Mouse (Mus musculus) G1E (cell line): ENCODE results near the gene Abca3.

Experiments
- CTCF ChIP-seq: IDR thresholded peaks from 2 replicates; pipeline ENCODE4 v1.5.1; 2012; ENCODE audit warnings: low read depth, low read length, inconsistent platforms, mixed read lengths
- GATA1 ChIP-seq: IDR thresholded peaks from 2 replicates; pipeline ENCODE4 v1.6.1; 2012; ENCODE audit warnings: borderline replicate concordance, low read length, inconsistent platforms, mixed read lengths
- GATA2 ChIP-seq: IDR thresholded peaks from 2 replicates; pipeline ENCODE4 v1.6.1; 2012; ENCODE audit warnings: low read depth, low read length, inconsistent platforms, borderline replicate concordance
- POLR2AphosphoS5 ChIP-seq: IDR thresholded peaks from 2 replicates; pipeline ENCODE4 v1.6.1; 2012; ENCODE audit warnings: low read depth, low read length, inconsistent platforms; ENCODE audit not compliant: insufficient replicate concordance
- TAL1 ChIP-seq: conservative IDR thresholded peaks from 2 replicates; pipeline ENCODE4 v1.6.1; 2012; ENCODE audit warnings: low read depth, low read length, inconsistent platforms, mixed read lengths

DNA sequence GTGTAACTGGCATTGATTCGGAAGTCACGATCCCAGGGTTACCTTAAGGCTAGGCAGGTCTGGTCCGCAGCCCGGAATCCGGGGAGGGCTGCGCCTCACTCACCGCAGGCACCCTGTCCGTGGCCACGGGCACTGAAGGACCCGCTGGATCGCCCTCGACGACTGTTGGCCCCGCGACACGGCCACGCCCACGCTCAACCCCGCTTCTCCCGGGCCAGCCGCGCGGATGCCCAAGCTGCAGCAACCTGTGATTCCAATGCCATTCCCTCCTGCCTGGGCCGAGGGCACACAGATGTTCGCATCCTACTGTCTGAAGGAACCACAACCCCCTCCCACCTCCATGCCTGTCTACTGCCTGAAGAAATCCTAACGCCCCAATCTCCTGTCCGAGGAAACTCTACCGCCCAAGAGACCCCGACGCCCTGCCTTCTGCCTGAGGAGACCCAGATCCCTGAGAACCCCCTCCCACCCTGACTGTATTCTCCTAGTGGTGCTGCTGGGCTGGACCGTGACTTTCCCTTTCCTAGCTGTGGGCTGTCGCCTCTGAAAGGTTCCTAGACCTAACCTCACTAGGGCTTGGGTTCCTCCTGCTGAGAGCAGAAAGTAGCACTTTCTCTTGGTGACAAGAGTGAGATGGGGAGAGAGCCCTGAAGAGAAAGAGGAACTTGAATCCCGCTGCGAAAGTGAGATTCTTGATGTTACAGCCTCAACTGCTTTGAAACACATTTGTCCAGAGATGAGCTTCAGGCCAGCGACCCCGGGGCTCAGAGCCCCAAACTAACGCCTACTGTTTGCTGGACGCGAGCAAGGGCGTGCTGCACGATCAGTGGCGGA is 607 bp upstream of the Abca3 start, which contains the start of gene Abca17:
- TF ChIP-seq CTCF = no peak
- TF ChIP-seq POLR2AphosphoS5 = no peak
- TF ChIP-seq GATA1 = no peak
- no peak for TF ChIP-seq GATA2
- TF ChIP-seq TAL1 = no peak
